Mouse (Mus musculus): ENCODE measurements around the gene Usp54. TPM values are rescaled to one million over a fixed set of nuclear protein-coding genes. Genes with fewer than 3 reads are reported as not detected.

Usp54 gene
- total and polyA plus RNA-seq, 2 experiments from 2014 or later, result 2.8 to 29.8 TPM

GRCm38 (mm10) chr14:20635546-20635945, 5.3 kb downstream of the Usp54 start:
- Histone ChIP-seq H3K36me3 (replicated peaks; ENCODE audit: control insufficient read depth, insufficient read depth, low read length) (no peaks in the 10 kb centered on the region), H3K27ac (ENCODE audit: low read depth) (no peak overlapping the region), H3K9me3 (replicated peaks; ENCODE audit: control insufficient read depth, low read length) (no peaks in the 10 kb centered on the region), H3K4me3 (ENCODE audit: low read depth, low read length) (no peak overlapping the region), H3K4me1 (ENCODE audit: control insufficient read depth, insufficient read depth) (peaks cover 7% of the 10 kb centered on the region), H3K27me3 (ENCODE audit: control insufficient read depth, insufficient read depth, low read length) (no peaks in the 10 kb centered on the region), H3K4me2 (ENCODE audit: low read depth, low read length) (no peak overlapping the region), H3K9ac (replicated peaks; ENCODE audit: low read depth, low read length) (no peak overlapping the region)
- ATAC-seq (ENCODE audit: insufficient read depth, low read depth) (no peak), DNase-seq (ENCODE audit: low spot score) (no peak)
- TF ChIP-seq CTCF (IDR thresholded peaks at IDR 0.05; ENCODE audit: low read depth), result no peak
- TF ChIP-seq EP300 (IDR thresholded peaks at IDR 0.05; ENCODE audit: low read depth), result no peak
- whole genome bisulfite sequencing, result 87% methylated on average over 2 of the region's 2 CpGs

GRCm38 (mm10) chr14:20631253-20631652, 9.6 kb downstream of the Usp54 start:
- no peaks in the 10 kb centered on the region for H3K27me3 ChIP-seq (ENCODE audit: control insufficient read depth, insufficient read depth, low read length)
- no peak overlapping the region for H3K9ac ChIP-seq (replicated peaks; ENCODE audit: low read depth, low read length)
- H3K4me3 ChIP-seq (ENCODE audit: low read depth, low read length), result no peak overlapping the region
- H3K36me3 ChIP-seq (replicated peaks; ENCODE audit: control insufficient read depth, insufficient read depth, low read length), result no peaks in the 10 kb centered on the region
- no peaks in the 10 kb centered on the region for H3K9me3 ChIP-seq (replicated peaks; ENCODE audit: control insufficient read depth, low read length)
- 17% methylated on average over 4 of the region's 4 CpGs for WGBS
- H3K4me1 ChIP-seq (ENCODE audit: control insufficient read depth, insufficient read depth), result no peaks in the 10 kb centered on the region
- no peak for ATAC-seq (ENCODE audit: insufficient read depth, low read depth)
- H3K4me2 ChIP-seq (ENCODE audit: low read depth, low read length), result no peak overlapping the region
- no peak overlapping the region for H3K27ac ChIP-seq (ENCODE audit: low read depth)
- TF ChIP-seq CTCF (IDR thresholded peaks at IDR 0.05; ENCODE audit: low read depth) (no peak), EP300 (IDR thresholded peaks at IDR 0.05; ENCODE audit: low read depth) (no peak)
- no peak for DNase-seq (ENCODE audit: low spot score)

GRCm38 (mm10) chr14:20626971-20627370, 13.9 kb downstream of the Usp54 start:
- H3K27me3 ChIP-seq (ENCODE audit: control insufficient read depth, insufficient read depth, low read length), result no peaks in the 10 kb centered on the region
- no peaks in the 10 kb centered on the region for H3K4me1 ChIP-seq (ENCODE audit: control insufficient read depth, insufficient read depth)
- no peaks in the 10 kb centered on the region for H3K9me3 ChIP-seq (replicated peaks; ENCODE audit: control insufficient read depth, low read length)
- no peak overlapping the region for H3K4me2 ChIP-seq (ENCODE audit: low read depth, low read length)
- H3K9ac ChIP-seq (replicated peaks; ENCODE audit: low read depth, low read length), result no peak overlapping the region
- H3K27ac ChIP-seq (ENCODE audit: low read depth), result 0 out of 2 replicates have a peak overlapping the region, but pooled peaks have one; percentile 9
- H3K4me3 ChIP-seq (ENCODE audit: low read depth, low read length), result no peak overlapping the region
- DNase-seq (ENCODE audit: low spot score), result no peak
- WGBS, result 67% methylated on average over 3 of the region's 3 CpGs
- TF ChIP-seq CTCF (IDR thresholded peaks at IDR 0.05; ENCODE audit: low read depth), result no peak
- TF ChIP-seq EP300 (IDR thresholded peaks at IDR 0.05; ENCODE audit: low read depth), result no peak
- no peaks in the 10 kb centered on the region for H3K36me3 ChIP-seq (replicated peaks; ENCODE audit: control insufficient read depth, insufficient read depth, low read length)
- ATAC-seq (ENCODE audit: insufficient read depth, low read depth), result 0 out of 2 replicates have a peak, but pooled peaks have one; percentile 30

GRCm38 (mm10) chr14:20626447-20626846, 14.4 kb downstream of the Usp54 start:
- H3K27ac ChIP-seq (ENCODE audit: low read depth), result no peak overlapping the region
- WGBS, result 70% methylated on average over 2 of the region's 2 CpGs
- DNase-seq (ENCODE audit: low spot score) (no peak), ATAC-seq (ENCODE audit: insufficient read depth, low read depth) (no peak)
- no peaks in the 10 kb centered on the region for H3K27me3 ChIP-seq (ENCODE audit: control insufficient read depth, insufficient read depth, low read length)
- no peak overlapping the region for H3K4me3 ChIP-seq (ENCODE audit: low read depth, low read length)
- no peak overlapping the region for H3K9ac ChIP-seq (replicated peaks; ENCODE audit: low read depth, low read length)
- no peaks in the 10 kb centered on the region for H3K9me3 ChIP-seq (replicated peaks; ENCODE audit: control insufficient read depth, low read length)
- TF ChIP-seq CTCF (IDR thresholded peaks at IDR 0.05; ENCODE audit: low read depth), result no peak
- TF ChIP-seq EP300 (IDR thresholded peaks at IDR 0.05; ENCODE audit: low read depth), result no peak
- H3K4me2 ChIP-seq (ENCODE audit: low read depth, low read length), result no peak overlapping the region
- H3K4me1 ChIP-seq (ENCODE audit: control insufficient read depth, insufficient read depth), result no peaks in the 10 kb centered on the region
- H3K36me3 ChIP-seq (replicated peaks; ENCODE audit: control insufficient read depth, insufficient read depth, low read length), result no peaks in the 10 kb centered on the region

- H3K4me3 ChIP-seq (ENCODE audit: low read depth, low read length), result no peak overlapping the region
- no peaks in the 10 kb centered on the region for H3K36me3 ChIP-seq (replicated peaks; ENCODE audit: control insufficient read depth, insufficient read depth, low read length)
- no peak for TF ChIP-seq EP300 (IDR thresholded peaks at IDR 0.05; ENCODE audit: low read depth)
- TF ChIP-seq CTCF (IDR thresholded peaks at IDR 0.05; ENCODE audit: low read depth), result no peak
- no peaks in the 10 kb centered on the region for H3K9me3 ChIP-seq (replicated peaks; ENCODE audit: control insufficient read depth, low read length)
- H3K4me2 ChIP-seq (ENCODE audit: low read depth, low read length), result no peak overlapping the region
- WGBS, result 90% methylated on average over 3 of the region's 3 CpGs
- H3K9ac ChIP-seq (replicated peaks; ENCODE audit: low read depth, low read length), result no peak overlapping the region
- DNase-seq (ENCODE audit: low spot score) (no peak), ATAC-seq (ENCODE audit: insufficient read depth, low read depth) (no peak)
- no peaks in the 10 kb centered on the region for H3K27me3 ChIP-seq (ENCODE audit: control insufficient read depth, insufficient read depth, low read length)
- 0 out of 2 replicates have a peak, but pooled peaks cover 2% of the 10 kb centered on the region for H3K4me1 ChIP-seq (ENCODE audit: control insufficient read depth, insufficient read depth)
- H3K27ac ChIP-seq (ENCODE audit: low read depth), result no peak overlapping the region
These were observed 18.0 kb downstream of the Usp54 start for GRCm38 (mm10) chr14:20622907-20623306.

- Histone ChIP-seq H3K36me3 (replicated peaks; ENCODE audit: control insufficient read depth, insufficient read depth, low read length) (no peaks in the 10 kb centered on the region), H3K9ac (replicated peaks; ENCODE audit: low read depth, low read length) (no peak overlapping the region), H3K9me3 (replicated peaks; ENCODE audit: control insufficient read depth, low read length) (no peaks in the 10 kb centered on the region), H3K4me3 (ENCODE audit: low read depth, low read length) (no peak overlapping the region), H3K4me1 (ENCODE audit: control insufficient read depth, insufficient read depth) (0 out of 2 replicates have a peak, but pooled peaks cover 2% of the 10 kb centered on the region), H3K27ac (ENCODE audit: low read depth) (no peak overlapping the region), H3K27me3 (ENCODE audit: control insufficient read depth, insufficient read depth, low read length) (no peaks in the 10 kb centered on the region), H3K4me2 (ENCODE audit: low read depth, low read length) (no peak overlapping the region)
- ATAC-seq (ENCODE audit: insufficient read depth, low read depth), result no peak
- no peak for DNase-seq (ENCODE audit: low spot score)
- WGBS, result 65% methylated on average over 2 of the region's 2 CpGs
- TF ChIP-seq CTCF (IDR thresholded peaks at IDR 0.05; ENCODE audit: low read depth), result no peak
- no peak for TF ChIP-seq EP300 (IDR thresholded peaks at IDR 0.05; ENCODE audit: low read depth)
These were observed 18.5 kb downstream of the Usp54 start for GRCm38 (mm10) chr14:20622412-20622811.
